In the genomic region with DNA sequence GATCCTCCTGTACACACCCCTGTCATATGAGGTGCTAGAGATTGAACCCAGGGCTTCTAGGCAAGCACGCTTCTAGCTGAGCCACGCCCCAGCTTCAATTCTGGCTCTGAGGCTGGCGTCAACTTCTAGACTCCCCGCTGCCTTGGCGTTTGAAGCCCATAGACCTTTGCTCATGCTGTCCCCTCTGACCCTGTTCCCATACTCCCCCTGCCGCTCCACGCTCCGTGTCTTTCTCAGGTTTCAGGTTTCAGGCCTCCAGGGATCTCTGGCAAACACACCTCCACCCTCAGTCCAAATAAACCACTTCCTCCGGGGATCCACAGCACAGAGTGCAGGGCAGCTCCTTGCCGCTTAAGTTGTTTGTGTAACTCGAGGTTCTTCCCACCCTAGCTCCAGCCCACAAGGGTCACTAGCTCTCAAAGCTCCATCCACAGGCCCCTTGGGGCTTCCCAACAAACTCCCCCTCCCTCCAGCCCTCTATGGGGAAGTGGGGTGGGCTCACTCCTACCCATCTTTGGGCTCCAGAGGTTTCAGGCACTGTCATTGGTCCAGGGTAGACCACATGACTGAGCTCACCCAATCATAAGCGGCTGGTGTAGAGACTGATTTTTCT, we compare ENCODE assay signal across 8 mouse cellular contexts. TPM values are rescaled to one million over a fixed set of nuclear protein-coding genes. Genes with fewer than 3 reads are reported as not detected.
DNase-seq lines count a peak whose midpoint lies in the region; ATAC-seq lines count a peak whose summit lies in the region.

No protein-coding gene starts in this region.

- 0 out of 2 replicates have a peak, but pooled peaks cover 2% of the 10 kb centered on the region for H3K4me1 ChIP-seq in hindbrain, embryonic 11.5 days (replicated peaks; ENCODE audit: control insufficient read depth, insufficient read depth, low read length)
- no peaks in the 10 kb centered on the region for H3K4me1 ChIP-seq in hindbrain, embryonic 14.5 days (replicated peaks; ENCODE audit: control insufficient read depth, insufficient read depth, low read length)
- H3K4me1 ChIP-seq in heart, embryonic 14.5 days (ENCODE audit: control insufficient read depth in 2 of 2, insufficient read depth in 2 of 2, low read length in 2 of 2): peaks cover 14 to 19% of the 10 kb centered on the region in 2 experiments
- H3K4me1 ChIP-seq in limb, embryonic 11.5 days (ENCODE audit: control insufficient read depth, insufficient read depth, low read length): peaks cover 7% of the 10 kb centered on the region

- ATAC-seq in hindbrain, embryonic 11.5 days (ENCODE audit: low FRiP score): no peak
- no peak for ATAC-seq in hindbrain, embryonic 14.5 days (ENCODE audit: low FRiP score)
- ATAC-seq in heart, embryonic 14.5 days (ENCODE audit: insufficient number of reproducible peaks, insufficient read depth, low FRiP score, low read depth): peak; percentile 10; the same call in 1 of the 2 replicates
- ATAC-seq in limb, embryonic 11.5 days (ENCODE audit: insufficient number of reproducible peaks, low FRiP score, low TSS enrichment, low read depth): 0 out of 2 replicates have a peak, but pooled peaks have one; percentile 41

- H3K27me3 ChIP-seq in hindbrain, embryonic 11.5 days (ENCODE audit: control insufficient read depth, insufficient read depth, low read length): no peaks in the 10 kb centered on the region
- H3K27me3 ChIP-seq in hindbrain, embryonic 14.5 days (ENCODE audit: control insufficient read depth, insufficient read depth, low read length): no peaks in the 10 kb centered on the region
- H3K27me3 ChIP-seq in heart, embryonic 14.5 days (ENCODE audit: control insufficient read depth, insufficient read depth, low read length): no peaks in the 10 kb centered on the region
- no peaks in the 10 kb centered on the region for H3K27me3 ChIP-seq in limb, embryonic 11.5 days (ENCODE audit: control insufficient read depth, insufficient read depth, low read length)

- 11% methylated on average over 12 of the region's 12 CpGs for WGBS in hindbrain, embryonic 11.5 days
- WGBS in hindbrain, embryonic 14.5 days: 16% methylated on average over 12 of the region's 12 CpGs
- 9% methylated on average over 12 of the region's 12 CpGs for WGBS in heart, embryonic 14.5 days
- WGBS in limb, embryonic 11.5 days: 7% methylated on average over 12 of the region's 12 CpGs

- H3K9ac ChIP-seq in hindbrain, embryonic 11.5 days (ENCODE audit: low read depth, low read length): no peak overlapping the region
- no peak overlapping the region for H3K9ac ChIP-seq in hindbrain, embryonic 14.5 days
- peak overlapping the region; percentile 41; the same call in 1 of the 2 replicates for H3K9ac ChIP-seq in heart, embryonic 14.5 days (ENCODE audit: low read length)
- H3K9ac ChIP-seq in limb, embryonic 11.5 days (ENCODE audit: low read length): no peak overlapping the region

- H3K9me3 ChIP-seq in hindbrain, embryonic 11.5 days (ENCODE audit: control insufficient read depth, low read length): no peaks in the 10 kb centered on the region
- no peaks in the 10 kb centered on the region for H3K9me3 ChIP-seq in hindbrain, embryonic 14.5 days (ENCODE audit: control insufficient read depth, low read length)
- H3K9me3 ChIP-seq in heart, embryonic 14.5 days (ENCODE audit: control insufficient read depth, low read length): no peaks in the 10 kb centered on the region
- H3K9me3 ChIP-seq in limb, embryonic 11.5 days (ENCODE audit: control insufficient read depth, low read length): no peaks in the 10 kb centered on the region

- H3K4me2 ChIP-seq in hindbrain, embryonic 11.5 days (replicated peaks; ENCODE audit: low read depth, low read length): no peak overlapping the region
- no peak overlapping the region for H3K4me2 ChIP-seq in hindbrain, embryonic 14.5 days (replicated peaks)
- peak overlapping the region; percentile 40 for H3K4me2 ChIP-seq in heart, embryonic 14.5 days (ENCODE audit: low read length)
- peak overlapping the region; percentile 35 for H3K4me2 ChIP-seq in limb, embryonic 11.5 days (ENCODE audit: low read depth, severe bottlenecking)

- H3K27ac ChIP-seq in hindbrain, embryonic 11.5 days (ENCODE audit: low read depth, low read length): 0 out of 2 replicates have a peak overlapping the region, but pooled peaks have one; percentile 13
- H3K27ac ChIP-seq in hindbrain, embryonic 14.5 days: no peak overlapping the region
- peak overlapping the region in 1 of 2 experiments; percentile 57; a peak in 2 of 4 replicates for H3K27ac ChIP-seq in heart, embryonic 14.5 days (replicated peaks in 1 of 2; ENCODE audit: control insufficient read depth in 1 of 2, insufficient read depth in 1 of 2, low read depth in 2 of 2, low read length in 2 of 2)
- H3K27ac ChIP-seq in limb, embryonic 11.5 days (replicated peaks; ENCODE audit: low read depth, low read length): no peak overlapping the region

- DNase-seq in hindbrain, embryonic 11.5 days (ENCODE audit: low spot score): peak; percentile 43
- no peak for DNase-seq in hindbrain, embryonic 14.5 days (ENCODE audit: low spot score)
- DNase-seq in NIH3T3 (ENCODE audit: low read depth): peak; percentile 32
- peak; percentile 72 for DNase-seq in limb, embryonic 11.5 days (ENCODE audit: low spot score)
- peak; percentile 29 to 53 for DNase-seq in natural killer cell, adult 2 months (ENCODE audit: low spot score in 2 of 2)
- DNase-seq in left cerebral cortex, adult 18-20 months (ENCODE audit: low spot score in 2 of 2): no peak
- DNase-seq in frontal cortex, adult 2 months (ENCODE audit: extremely low spot score in 1 of 2, low spot score in 1 of 2): no peak

- H3K36me3 ChIP-seq in hindbrain, embryonic 11.5 days (ENCODE audit: control insufficient read depth, insufficient read depth, low read length): no peaks in the 10 kb centered on the region
- no peaks in the 10 kb centered on the region for H3K36me3 ChIP-seq in hindbrain, embryonic 14.5 days (replicated peaks; ENCODE audit: control insufficient read depth, insufficient read depth)
- H3K36me3 ChIP-seq in heart, embryonic 14.5 days (ENCODE audit: control insufficient read depth, insufficient read depth, low read length): no peaks in the 10 kb centered on the region
- no peaks in the 10 kb centered on the region for H3K36me3 ChIP-seq in limb, embryonic 11.5 days (ENCODE audit: control insufficient read depth, insufficient read depth, low read length)

- H3K4me3 ChIP-seq in hindbrain, embryonic 11.5 days (ENCODE audit: low read depth, low read length): no peak overlapping the region
- no peak overlapping the region for H3K4me3 ChIP-seq in hindbrain, embryonic 14.5 days (replicated peaks; ENCODE audit: low read length)
- H3K4me3 ChIP-seq in heart, embryonic 14.5 days (ENCODE audit: control insufficient read depth in 1 of 2, insufficient read depth in 1 of 2, low read depth in 1 of 2, low read length in 2 of 2): no peak overlapping the region
- no peak overlapping the region for H3K4me3 ChIP-seq in limb, embryonic 11.5 days (ENCODE audit: low read depth, low read length)

RNA-seq across cellular contexts. Expression of a gene that starts 20.0 kb away (rescaled TPM):
- polyA plus RNA-seq in hindbrain, embryonic 11.5 days (2014; fragmentation: Nextera tagmentation; extraction: Ambion mirVana): 109 and 147 TPM in 2 replicates
- 43.2 and 50.4 TPM in 2 replicates for polyA plus RNA-seq in hindbrain, embryonic 14.5 days (2014; fragmentation: Nextera tagmentation; extraction: Ambion mirVana)
- polyA plus RNA-seq in heart, embryonic 14.5 days (2014; fragmentation: Nextera tagmentation; extraction: Ambion mirVana): 181 and 194 TPM in 2 replicates
- polyA plus RNA-seq in limb, embryonic 11.5 days (2014; fragmentation: Nextera tagmentation; extraction: Ambion mirVana): 141 and 161 TPM in 2 replicates
- 10 to 100 TPM; 30.2 to 35.7 TPM for total RNA-seq in left cerebral cortex, adult 18-20 months (2021)
- 67.3 and 73.5 TPM in 2 replicates for polyA plus RNA-seq in frontal cortex, adult 2 months (2012; rRNA removed)

Comparison
In these comparisons a context has a peak if more than half of its experiments do, and no peak if none do; other contexts are left out.
1. DNase-seq: peak in hindbrain, embryonic 11.5 days (single experiment), NIH3T3 (single experiment), limb, embryonic 11.5 days (single experiment) and natural killer cell, adult 2 months (2 of 2); none in hindbrain, embryonic 14.5 days (single experiment), left cerebral cortex, adult 18-20 months (0 of 2) and frontal cortex, adult 2 months (0 of 2).
2. ATAC-seq: peak in heart, embryonic 14.5 days (single experiment) and limb, embryonic 11.5 days (single experiment); none in hindbrain, embryonic 11.5 days (single experiment) and hindbrain, embryonic 14.5 days (single experiment).
3. H3K4me2 ChIP-seq: peak in heart, embryonic 14.5 days (single experiment) and limb, embryonic 11.5 days (single experiment); none in hindbrain, embryonic 11.5 days (single experiment) and hindbrain, embryonic 14.5 days (single experiment).